Mouse (Mus musculus) lung, embryonic 16.5 days (tissue): ENCODE measurements at regions not wholly inside any gene's neighbourhood (a gene's known extent, or its start where the extent isn't known, plus 50 kb on each side); places are given as distances from the start of the nearest gene placed in this dataset.
A peak's percentile ranks its signal among the peaks of the same experiment; 100 is the strongest.

Experiments used
- ATAC-seq: fragments of 200-750 bp; cut with Nextera tagmentation; 2 replicates; pipeline ENCODE4 v1.8.0; 2017; ENCODE audit warnings: low read depth, mild to moderate bottlenecking, moderate library complexity
- H3K27ac ChIP-seq: fragments of 300-500 bp; sonication (generic); 2 replicates; pipeline ENCODE4 v1.5.1; 2014; ENCODE audit warnings: mild to moderate bottlenecking, control low read depth, low read length
- H3K27me3 ChIP-seq: fragments of 300-500 bp; sonication (generic); 2 replicates; pipeline ENCODE4 v1.6.1; 2014; ENCODE audit warnings: low read depth, low read length, mixed read lengths; ENCODE audit not compliant: control insufficient read depth, insufficient read depth
- H3K36me3 ChIP-seq: fragments of 300-500 bp; sonication (generic); 2 replicates; pipeline ENCODE4 v1.6.1; 2014; ENCODE audit warnings: low read length; ENCODE audit not compliant: control insufficient read depth, insufficient read depth
- H3K4me1 ChIP-seq: fragments of 300-500 bp; sonication (generic); replicated peaks from 2 replicates; pipeline ENCODE4 v1.6.1; 2014; ENCODE audit warnings: low read length, mixed read lengths; ENCODE audit not compliant: control insufficient read depth, insufficient read depth
- H3K4me2 ChIP-seq: fragments of 300-500 bp; sonication (generic); 2 replicates; pipeline ENCODE4 v1.6.1; 2014; ENCODE audit warnings: low read depth, low read length, control low read depth
- H3K4me3 ChIP-seq: fragments of 300-500 bp; sonication (generic); 2 replicates; pipeline ENCODE4 v1.5.1; 2014; ENCODE audit warnings: mild to moderate bottlenecking, low read length, control low read depth
- H3K9ac ChIP-seq: fragments of 300-500 bp; sonication (generic); 2 replicates; pipeline ENCODE4 v1.6.1; 2014; ENCODE audit warnings: low read length, control low read depth
- H3K9me3 ChIP-seq: fragments of 300-500 bp; sonication (generic); 2 replicates; pipeline ENCODE4 v1.6.1; 2016; ENCODE audit warnings: low read length; ENCODE audit not compliant: control insufficient read depth
- WGBS: fragments of 180-500 bp; shearing (Covaris S2); extraction: QIAGEN DNeasy Blood & Tissue Kit; methylation state at CpG from one replicate; pipeline ENCODE4 v1.1.7; 2014; 5-methylcytosine and 5-hydroxymethylcytosine counted together

DNA sequence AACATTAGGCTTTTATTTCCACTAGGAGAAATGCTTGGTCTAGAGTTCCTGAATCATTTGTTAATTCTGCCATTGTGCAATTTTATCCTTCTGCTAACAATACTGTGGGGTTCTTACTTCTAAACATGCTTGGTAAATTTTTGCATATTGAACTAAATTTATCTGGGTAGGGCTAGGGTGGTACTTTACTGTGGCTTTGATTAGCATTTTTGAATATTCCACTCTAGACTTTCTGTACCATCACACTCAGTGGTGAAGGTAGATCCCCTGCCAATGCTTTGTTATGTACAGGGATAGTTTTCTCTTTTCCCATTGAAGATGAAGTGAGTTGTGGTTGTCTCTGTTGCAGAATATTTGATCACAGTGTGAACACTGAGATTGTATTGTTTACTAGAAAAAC, 497.1 kb downstream of the Fgf9 start:
- no peak for ATAC-seq
- no peak overlapping the region for H3K4me3 ChIP-seq
- no peaks in the 10 kb centered on the region for H3K36me3 ChIP-seq
- peaks cover 3% of the 10 kb centered on the region; the same call in 1 of the 2 replicates for H3K9me3 ChIP-seq
- H3K27me3 ChIP-seq, result no peaks in the 10 kb centered on the region
- no peak overlapping the region for H3K4me2 ChIP-seq
- H3K9ac ChIP-seq, result no peak overlapping the region
- H3K27ac ChIP-seq, result no peak overlapping the region
- H3K4me1 ChIP-seq, result no peaks in the 10 kb centered on the region

DNA sequence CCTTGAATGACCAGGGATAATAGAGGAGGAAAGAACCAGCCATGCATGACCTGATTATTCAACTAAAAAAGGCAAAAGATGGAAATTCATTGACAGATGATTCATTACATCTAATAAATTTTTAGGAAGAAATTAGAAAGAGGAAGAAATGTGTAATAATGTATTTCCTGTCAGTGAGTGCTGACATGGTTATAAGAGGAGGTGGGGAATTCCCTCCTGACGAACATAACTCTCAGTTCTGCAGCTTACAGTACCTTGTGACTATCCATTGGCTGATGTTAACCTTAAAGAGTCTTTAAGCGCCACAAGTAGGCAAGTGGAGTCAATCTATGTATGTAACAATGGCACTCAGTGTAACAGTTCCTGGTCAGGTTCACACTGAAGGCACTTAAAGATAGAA, 492.7 kb downstream of the Fgf9 start:
- Histone ChIP-seq H3K27ac (no peak overlapping the region), H3K9ac (no peak overlapping the region), H3K9me3 (no peaks in the 10 kb centered on the region), H3K4me1 (no peaks in the 10 kb centered on the region), H3K36me3 (no peaks in the 10 kb centered on the region), H3K27me3 (no peaks in the 10 kb centered on the region), H3K4me3 (no peak overlapping the region), H3K4me2 (no peak overlapping the region)
- ATAC-seq, result no peak
- 50% methylated on average over 2 of the region's 2 CpGs for WGBS

DNA sequence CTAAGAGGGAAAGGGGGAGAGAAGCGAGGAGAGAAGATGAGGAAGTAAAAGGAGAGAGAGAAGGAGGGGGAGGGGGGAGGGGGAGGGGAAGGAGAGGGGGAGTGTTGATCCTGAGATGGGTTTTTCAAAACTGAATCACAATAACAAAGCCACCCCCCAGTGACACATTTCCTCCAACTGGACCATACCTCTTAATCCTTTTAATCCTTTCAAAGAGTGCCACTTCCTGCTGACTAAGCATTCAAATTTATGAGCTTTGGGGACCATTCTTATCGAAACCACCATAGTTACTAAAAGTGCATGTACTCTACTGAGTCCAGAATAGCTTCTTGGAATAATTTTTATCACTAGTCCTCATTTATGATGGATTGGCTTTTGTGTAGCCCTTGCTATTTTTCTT, 480.4 kb downstream of the Fgf9 start:
- no peak for ATAC-seq
- Histone ChIP-seq H3K27ac (no peak overlapping the region), H3K4me3 (no peak overlapping the region), H3K4me1 (no peaks in the 10 kb centered on the region), H3K36me3 (no peaks in the 10 kb centered on the region), H3K9me3 (no peaks in the 10 kb centered on the region), H3K27me3 (no peaks in the 10 kb centered on the region), H3K9ac (no peak overlapping the region), H3K4me2 (no peak overlapping the region)
- 76% methylated on average over 2 of the region's 2 CpGs for WGBS

DNA sequence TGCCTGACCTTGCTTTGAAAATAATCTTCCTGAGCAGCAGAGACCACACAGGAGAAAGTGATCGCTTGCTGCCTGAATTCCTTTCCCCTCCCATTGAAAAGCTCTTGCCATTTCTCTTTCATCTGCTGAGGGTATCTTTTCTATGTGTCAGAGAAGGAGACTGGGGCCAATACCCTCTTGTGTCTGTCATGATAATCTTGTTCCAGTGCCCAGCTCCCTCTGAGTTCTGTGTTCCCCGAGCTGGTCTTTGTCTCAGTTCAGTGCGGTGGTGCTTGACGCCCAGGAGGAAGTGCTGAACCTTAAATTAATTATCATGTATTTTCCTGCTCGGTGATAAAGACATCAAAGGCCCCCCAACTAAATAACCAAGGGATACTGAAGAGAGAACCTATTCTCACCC, 475.4 kb downstream of the Fgf9 start:
- H3K27ac ChIP-seq, result no peak overlapping the region
- H3K4me2 ChIP-seq, result no peak overlapping the region
- ATAC-seq, result no peak
- no peak overlapping the region for H3K9ac ChIP-seq
- 21% methylated on average over 5 of the region's 5 CpGs for WGBS
- H3K4me1 ChIP-seq, result no peaks in the 10 kb centered on the region
- no peak overlapping the region for H3K4me3 ChIP-seq
- no peaks in the 10 kb centered on the region for H3K9me3 ChIP-seq
- no peaks in the 10 kb centered on the region for H3K27me3 ChIP-seq
- no peaks in the 10 kb centered on the region for H3K36me3 ChIP-seq

DNA sequence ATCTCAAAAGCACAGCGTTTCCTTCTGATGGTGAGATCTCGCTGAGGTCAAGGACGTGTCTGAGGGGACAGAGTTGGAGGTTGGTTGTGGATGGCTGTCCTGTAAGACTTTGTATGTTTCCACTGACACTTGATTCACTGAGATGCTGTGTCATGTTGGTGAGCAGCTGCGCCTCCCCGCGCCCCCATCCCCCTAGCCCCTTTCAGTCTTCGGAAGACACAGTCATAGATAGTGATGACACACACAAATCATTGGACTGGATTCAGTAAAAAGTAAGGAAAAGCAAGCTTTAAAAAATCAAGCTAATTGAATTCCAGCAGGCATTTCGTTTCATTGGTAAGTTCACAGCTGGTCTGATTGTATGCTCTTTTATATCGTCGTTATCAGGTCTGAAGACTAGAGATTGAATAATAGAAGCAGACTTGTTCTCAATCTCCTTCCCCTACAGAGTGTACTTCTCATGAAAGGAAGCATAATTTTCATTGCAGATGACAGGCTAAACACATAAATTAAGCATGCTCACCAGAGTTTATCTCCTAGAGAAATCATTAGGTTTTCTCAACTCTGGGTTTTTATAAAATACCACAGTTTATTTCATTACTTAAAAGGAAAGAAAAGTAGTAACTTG, 472.9 kb downstream of the Fgf9 start:
- Histone ChIP-seq H3K4me2 (no peak overlapping the region), H3K36me3 (no peaks in the 10 kb centered on the region), H3K4me3 (no peak overlapping the region), H3K27ac (no peak overlapping the region), H3K9ac (no peak overlapping the region), H3K4me1 (no peaks in the 10 kb centered on the region), H3K9me3 (no peaks in the 10 kb centered on the region), H3K27me3 (no peaks in the 10 kb centered on the region)
- WGBS, result 69% methylated on average over 10 of the region's 10 CpGs
- no peak for ATAC-seq

DNA sequence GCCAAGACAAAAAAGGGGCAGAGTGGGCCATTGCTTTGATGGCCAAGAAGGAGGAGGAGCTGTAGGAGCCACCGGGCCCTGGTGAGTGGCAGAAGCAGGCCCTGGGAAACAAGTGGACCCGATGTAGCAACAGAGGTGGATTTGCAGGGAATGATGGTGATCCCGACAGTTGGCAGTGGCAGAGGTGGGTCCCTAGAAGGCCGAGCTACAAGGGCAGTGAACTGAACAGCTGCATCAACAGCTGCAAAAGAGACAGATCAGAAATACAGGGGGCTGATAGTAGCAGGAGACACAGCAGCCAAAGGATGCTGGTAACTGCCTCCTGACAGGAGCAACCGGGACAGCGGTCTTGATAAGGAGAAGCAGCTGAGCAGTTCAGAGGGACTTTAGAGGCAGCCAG, 467.8 kb downstream of the Fgf9 start:
- no peaks in the 10 kb centered on the region for H3K36me3 ChIP-seq
- no peak overlapping the region for H3K4me2 ChIP-seq
- no peaks in the 10 kb centered on the region for H3K27me3 ChIP-seq
- no peaks in the 10 kb centered on the region for H3K9me3 ChIP-seq
- no peak overlapping the region for H3K4me3 ChIP-seq
- ATAC-seq, result no peak
- H3K9ac ChIP-seq, result no peak overlapping the region
- no peaks in the 10 kb centered on the region for H3K4me1 ChIP-seq
- WGBS, result 56% methylated on average over 6 of the region's 6 CpGs
- H3K27ac ChIP-seq, result no peak overlapping the region

DNA sequence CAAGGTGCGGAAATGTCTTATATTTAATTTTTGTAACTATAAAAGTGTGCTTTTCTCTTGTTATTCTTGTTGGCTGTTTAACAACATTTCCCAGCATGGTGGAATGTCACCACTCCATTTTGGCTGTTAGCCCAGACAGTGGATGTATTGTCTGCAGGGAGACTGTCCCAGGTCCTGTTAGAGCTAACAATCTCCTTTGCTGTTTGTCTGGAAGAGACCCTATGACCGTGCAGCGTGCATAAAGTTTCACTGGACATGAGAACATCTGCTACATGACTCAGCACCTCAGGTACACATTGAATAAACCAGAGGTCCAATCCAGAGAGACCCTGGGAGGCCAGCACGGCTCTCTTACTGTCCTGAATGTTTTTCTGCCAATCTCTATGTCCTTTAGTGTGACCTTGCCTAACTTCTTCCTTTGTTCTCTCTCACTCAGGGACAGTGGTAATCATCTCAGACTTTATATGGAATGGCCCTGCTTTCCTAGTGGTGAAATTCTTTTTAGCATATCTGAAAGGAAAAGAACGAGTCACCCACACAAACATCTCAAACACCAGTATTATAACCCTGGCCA, 450.7 kb downstream of the Fgf9 start:
- H3K36me3 ChIP-seq, result no peaks in the 10 kb centered on the region
- peaks cover 12% of the 10 kb centered on the region for H3K4me1 ChIP-seq
- H3K9me3 ChIP-seq, result no peaks in the 10 kb centered on the region
- H3K27ac ChIP-seq, result no peak overlapping the region
- H3K4me3 ChIP-seq, result no peak overlapping the region
- WGBS, result 21% methylated on average over 5 of the region's 5 CpGs
- H3K4me2 ChIP-seq, result no peak overlapping the region
- no peak overlapping the region for H3K9ac ChIP-seq
- no peaks in the 10 kb centered on the region for H3K27me3 ChIP-seq
- 0 out of 2 replicates have a peak, but pooled peaks have one; percentile 51 for ATAC-seq

DNA sequence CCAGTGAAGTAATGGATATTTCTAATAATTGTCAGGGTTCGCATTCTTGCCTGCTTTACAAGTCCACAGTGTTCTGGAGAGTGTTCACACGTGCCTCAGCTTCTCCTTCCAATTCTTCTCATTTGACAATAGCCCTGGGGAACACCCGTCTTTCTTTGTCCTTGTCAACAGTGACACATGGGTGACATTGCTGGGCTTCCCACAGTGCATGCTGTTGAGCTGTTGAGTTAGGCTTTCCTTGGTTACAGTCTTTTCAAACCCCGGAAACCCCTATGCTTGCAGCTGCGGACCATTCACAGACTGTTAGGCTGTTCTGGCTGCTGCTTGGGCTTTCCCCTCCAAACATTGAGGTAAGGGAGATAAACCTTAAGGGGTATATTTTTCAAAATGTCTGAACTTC, 450.0 kb downstream of the Fgf9 start:
- ATAC-seq, result no peak
- 70% methylated on average over 5 of the region's 5 CpGs for WGBS
- no peaks in the 10 kb centered on the region for H3K36me3 ChIP-seq

DNA sequence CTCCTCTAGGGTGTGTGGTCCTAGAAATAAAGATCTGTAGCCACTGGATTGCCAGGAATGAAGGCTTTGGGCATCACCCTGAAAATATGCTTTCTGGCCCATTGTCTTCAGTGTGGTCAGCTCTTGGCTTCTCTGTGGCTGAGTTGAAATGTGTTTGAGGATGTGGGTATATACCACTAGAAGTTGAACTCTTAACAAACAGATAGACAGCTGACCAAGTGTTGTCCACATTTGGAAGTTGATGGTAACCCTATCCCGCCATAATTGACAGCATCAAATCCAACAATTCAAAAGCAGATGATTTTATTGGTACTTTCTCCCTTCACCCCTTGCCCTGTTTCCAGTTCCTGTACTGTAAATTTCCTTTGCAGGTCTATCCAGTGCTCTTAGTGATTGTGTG, 448.7 kb downstream of the Fgf9 start:
- Histone ChIP-seq H3K27me3 (no peaks in the 10 kb centered on the region), H3K9me3 (no peaks in the 10 kb centered on the region), H3K27ac (no peak overlapping the region), H3K4me3 (no peak overlapping the region), H3K4me1 (peaks cover 12% of the 10 kb centered on the region), H3K36me3 (no peaks in the 10 kb centered on the region), H3K4me2 (no peak overlapping the region), H3K9ac (no peak overlapping the region)
- no peak for ATAC-seq
- WGBS, result 81% methylated on average over 1 of the region's 1 CpGs

More for the DNA sequence above, 450.0 kb downstream of the Fgf9 start:
- Histone ChIP-seq H3K9me3 (no peaks in the 10 kb centered on the region), H3K4me1 (peaks cover 12% of the 10 kb centered on the region), H3K27me3 (no peaks in the 10 kb centered on the region), H3K9ac (no peak overlapping the region), H3K27ac (no peak overlapping the region), H3K4me3 (no peak overlapping the region), H3K4me2 (no peak overlapping the region)

DNA sequence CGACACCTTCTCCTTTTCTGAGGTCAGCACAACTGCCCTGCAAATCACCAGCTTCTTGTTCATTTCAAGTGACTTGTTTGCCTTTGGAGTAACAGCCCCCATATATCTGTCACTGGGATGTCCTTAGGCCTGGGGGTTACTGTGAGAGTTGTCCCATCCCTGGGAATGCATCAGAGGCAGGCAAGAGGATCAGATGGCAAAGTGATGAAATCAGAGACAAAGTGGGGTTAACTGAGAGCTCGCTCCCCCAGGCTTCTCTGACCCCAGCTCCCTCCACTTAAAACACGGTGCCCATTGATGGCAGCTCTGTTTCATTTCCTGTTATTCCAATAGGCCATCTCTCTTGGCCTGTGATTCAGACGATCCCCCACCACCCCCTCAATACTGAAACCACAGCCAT, 446.2 kb downstream of the Fgf9 start:
- no peak for ATAC-seq
- no peak overlapping the region for H3K4me3 ChIP-seq
- H3K27me3 ChIP-seq, result no peaks in the 10 kb centered on the region
- 44% methylated on average over 4 of the region's 4 CpGs for WGBS
- no peaks in the 10 kb centered on the region for H3K9me3 ChIP-seq
- H3K27ac ChIP-seq, result no peak overlapping the region
- no peak overlapping the region for H3K4me2 ChIP-seq
- H3K9ac ChIP-seq, result no peak overlapping the region
- no peaks in the 10 kb centered on the region for H3K36me3 ChIP-seq
- H3K4me1 ChIP-seq, result peaks cover 12% of the 10 kb centered on the region
